Mouse (Mus musculus) kidney, adult 18-20 months (tissue): ENCODE results near the gene Eif4b.
A peak's percentile ranks its signal among the peaks of the same experiment; 100 is the strongest.

ENCODE experiments used
- DNase-seq: peaks from one replicate; pipeline ENCODE4 v3.0.0; 2021

Gene Eif4b

DNA sequence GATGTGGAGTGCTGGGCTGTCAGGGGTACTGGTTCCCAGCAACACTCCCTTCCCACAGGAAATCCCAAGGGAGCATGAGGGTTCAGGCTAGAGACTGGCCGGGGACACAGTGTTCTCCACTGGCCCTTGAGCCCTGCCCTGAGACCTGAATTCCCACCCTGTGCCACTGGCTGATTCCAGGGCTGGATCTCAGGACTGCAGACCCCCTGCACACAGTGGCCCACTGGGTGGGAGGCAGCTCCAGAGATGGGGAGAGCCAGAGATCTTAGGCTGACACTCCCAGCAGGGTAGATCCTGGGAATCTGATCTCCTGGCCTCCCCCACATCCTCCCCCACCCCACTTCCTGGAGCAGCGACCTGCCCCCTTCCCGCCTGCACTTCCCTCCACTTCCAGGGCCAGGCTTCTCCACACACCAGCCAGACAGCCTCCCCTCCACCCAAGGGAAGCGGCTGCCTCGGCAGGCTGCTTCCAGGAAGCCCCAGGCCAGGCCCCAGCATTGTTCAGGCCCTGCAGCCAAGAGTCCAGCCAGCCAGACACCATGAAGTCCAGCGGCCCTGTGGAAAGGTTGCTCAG, 29.1 kb downstream of the Eif4b start:
- peak; percentile 82 for DNase-seq

GRCm38 (mm10) chr15:102103371-102103946, 29.9 kb downstream of the Eif4b start:
- no peak for DNase-seq

- peak; percentile 94 for DNase-seq
Measured at GRCm38 (mm10) chr15:102103947-102104555, 30.5 kb downstream of the Eif4b start.

DNA sequence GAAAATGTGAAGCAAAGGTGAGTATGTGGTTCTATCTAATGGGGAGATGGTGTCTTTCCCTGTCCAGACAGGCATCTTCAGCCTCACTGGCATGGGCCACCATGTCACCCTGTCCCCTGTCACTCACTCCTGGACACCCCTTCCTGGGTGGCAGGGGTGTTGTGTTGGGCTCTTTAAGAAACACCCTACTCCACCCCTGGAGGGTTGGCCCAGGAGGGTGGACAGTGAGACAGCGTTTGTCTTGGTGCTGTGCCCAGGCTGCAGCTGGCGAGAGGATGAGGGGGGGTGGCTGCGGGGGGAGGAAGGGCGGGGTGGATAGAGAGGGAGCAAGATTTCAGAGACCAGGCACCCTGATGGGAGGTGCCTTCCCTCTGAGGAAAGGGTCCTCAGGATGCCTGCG, 31.8 kb downstream of the Eif4b start:
- peak; percentile 84 for DNase-seq

- peak; percentile 39 for DNase-seq
Measured at GRCm38 (mm10) chr15:102105764-102106730, 32.5 kb downstream of the Eif4b start.

DNA sequence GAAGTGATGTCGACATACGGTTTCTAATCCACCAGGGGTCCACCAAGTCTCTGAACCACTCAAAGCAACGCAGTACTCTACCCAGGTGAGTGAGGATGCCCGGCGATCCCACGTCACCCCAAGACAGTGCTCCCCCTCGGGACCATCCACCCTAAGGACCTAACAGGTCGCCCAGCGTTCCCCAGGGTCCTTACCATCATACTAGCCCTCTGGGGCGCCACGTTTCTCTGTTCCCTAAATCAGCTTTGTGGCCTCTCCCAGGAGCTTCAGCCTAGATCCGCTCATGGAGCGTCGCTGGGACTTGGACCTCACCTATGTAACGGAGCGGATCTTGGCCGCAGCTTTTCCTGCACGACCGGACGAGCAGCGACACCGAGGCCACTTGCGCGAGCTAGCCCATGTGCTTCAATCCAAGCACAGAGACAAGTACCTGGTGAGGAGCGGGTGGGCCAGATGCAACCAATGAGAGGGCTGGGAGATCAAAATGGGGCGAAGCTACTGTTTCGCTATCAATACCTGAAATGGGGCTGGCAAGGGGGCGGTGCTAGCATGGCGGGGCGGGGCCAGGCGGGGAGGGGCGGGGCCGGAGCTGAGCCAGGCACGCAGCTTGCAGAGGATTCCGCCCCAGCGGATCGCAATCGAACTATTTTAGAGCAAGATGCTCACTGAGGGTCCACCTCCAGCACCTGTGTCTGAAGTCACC, 33.3 kb downstream of the Eif4b start:
- peak; percentile 41 for DNase-seq

DNA sequence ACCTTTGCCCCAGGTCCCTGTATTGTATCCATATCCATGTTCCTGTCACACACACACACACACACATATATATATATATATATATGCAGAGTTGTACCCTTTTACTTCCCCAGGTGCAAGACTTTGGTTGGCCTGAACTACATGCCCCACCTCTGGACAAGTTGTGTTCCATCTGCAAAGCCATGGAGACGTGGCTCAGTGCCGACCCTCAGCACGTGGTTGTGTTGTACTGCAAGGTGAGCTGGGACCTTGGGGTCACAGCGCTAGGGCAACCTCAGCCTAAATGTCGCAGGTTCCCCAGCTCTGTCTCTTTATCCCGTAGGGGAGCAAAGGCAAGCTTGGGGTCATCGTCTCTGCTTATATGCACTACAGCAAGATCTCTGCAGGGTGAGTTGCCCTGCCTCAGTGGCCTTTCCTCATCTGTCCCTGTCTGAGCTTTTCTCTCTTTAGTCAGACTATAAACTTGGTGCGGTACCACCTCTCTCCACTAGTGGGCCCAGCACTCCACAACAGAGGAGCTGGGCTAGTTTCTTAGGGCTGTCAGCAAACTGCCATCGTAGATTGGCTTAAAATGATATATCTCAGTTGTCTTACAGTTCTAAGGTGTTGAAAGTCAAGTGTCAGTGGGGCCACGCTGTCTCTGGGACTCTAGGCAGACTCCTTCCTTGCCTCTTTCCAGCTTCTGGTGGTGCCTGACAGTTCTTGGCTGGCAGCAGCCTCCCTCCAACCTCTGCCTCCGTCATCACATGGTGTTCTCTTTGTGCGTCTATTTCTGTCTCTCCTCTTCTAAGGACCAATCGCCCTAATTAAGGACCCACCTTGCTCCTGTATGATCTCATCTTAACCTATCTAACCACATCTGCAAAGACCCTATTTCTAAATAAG, 34.4 kb downstream of the Eif4b start:
- DNase-seq: peak; percentile 76

- DNase-seq: peak; percentile 82
Measured at GRCm38 (mm10) chr15:102108651-102109525, 35.3 kb downstream of the Eif4b start.

- no peak for DNase-seq
Measured at GRCm38 (mm10) chr15:102110271-102110670, 36.7 kb downstream of the Eif4b start.

- DNase-seq: no peak
Measured at GRCm38 (mm10) chr15:102110701-102111494, 37.3 kb downstream of the Eif4b start.

- DNase-seq: no peak
Measured at GRCm38 (mm10) chr15:102111495-102111829, 37.9 kb downstream of the Eif4b start.

- DNase-seq: no peak
Measured at GRCm38 (mm10) chr15:102112181-102112580, 38.6 kb downstream of the Eif4b start.

GRCm38 (mm10) chr15:102112827-102113226, 39.3 kb downstream of the Eif4b start:
- no peak for DNase-seq

- DNase-seq: no peak
Measured at GRCm38 (mm10) chr15:102113674-102114073, 40.1 kb downstream of the Eif4b start.

DNA sequence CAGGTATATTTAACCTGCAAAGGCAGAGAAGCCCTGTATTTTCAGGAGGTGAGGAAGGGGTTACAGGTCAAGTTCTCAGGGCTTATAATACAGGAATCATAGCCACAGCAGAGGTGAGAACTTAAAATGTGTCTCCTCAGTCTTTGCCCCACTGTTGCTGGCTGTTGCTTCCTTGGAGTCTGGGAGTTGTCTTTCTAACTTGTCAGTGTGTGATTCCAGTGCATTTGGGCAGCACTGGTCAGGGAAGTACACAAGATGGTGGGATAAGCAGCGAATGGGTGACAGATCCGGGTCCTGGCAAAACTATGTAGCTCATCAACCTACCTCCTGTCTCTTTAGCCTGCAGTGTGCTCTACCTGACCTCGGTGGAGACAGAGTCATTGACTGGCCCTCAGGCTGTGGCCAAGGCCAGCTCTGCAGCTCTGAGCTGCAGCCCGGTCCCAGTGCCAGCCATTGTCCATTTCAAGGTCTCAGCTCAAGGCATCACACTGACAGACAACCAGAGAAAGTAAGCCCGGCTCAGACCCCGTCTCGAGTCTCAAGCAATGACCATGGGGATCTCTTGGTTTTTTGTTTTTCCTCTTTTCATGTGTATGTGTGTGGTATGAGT, 41.2 kb downstream of the Eif4b start:
- no peak for DNase-seq

- DNase-seq: peak; percentile 5
Measured at GRCm38 (mm10) chr15:102115731-102116231, 42.2 kb downstream of the Eif4b start.

- DNase-seq: no peak
Measured at GRCm38 (mm10) chr15:102116753-102117415, 43.3 kb downstream of the Eif4b start.
